Mouse (Mus musculus) midbrain, postnatal 0 days (tissue): ENCODE data around the gene Rab21. TPM values are rescaled to one million over a fixed set of nuclear protein-coding genes. Genes with fewer than 3 reads are reported as not detected.

Experiments
- ATAC-seq: fragments of 200-750 bp; cut with Nextera tagmentation; 2 replicates; pipeline ENCODE4 v1.8.0; 2017; ENCODE audit warnings: moderate number of reproducible peaks, mild to moderate bottlenecking, moderate TSS enrichment, moderate library complexity; ENCODE audit not compliant: low FRiP score
- DNase-seq: peaks from one replicate; pipeline ENCODE4 v3.0.0-alpha.2; 2015; ENCODE audit warnings: low spot score
- H3K27ac ChIP-seq: fragments of 300-500 bp; sonication (generic); 2 replicates; pipeline ENCODE4 v1.5.1; 2014; ENCODE audit warnings: low read depth, mild to moderate bottlenecking, low read length, mixed read lengths
- H3K27me3 ChIP-seq: fragments of 300-500 bp; sonication (generic); 2 replicates; pipeline ENCODE4 v1.6.1; 2014; ENCODE audit warnings: low read length, control low read depth, mixed read lengths; ENCODE audit not compliant: insufficient read depth
- H3K36me3 ChIP-seq: fragments of 300-500 bp; sonication (generic); 2 replicates; pipeline ENCODE4 v1.6.1; 2014; ENCODE audit warnings: low read length, control low read depth, mixed read lengths; ENCODE audit not compliant: insufficient read depth
- H3K4me1 ChIP-seq: fragments of 300-500 bp; sonication (generic); 2 replicates; pipeline ENCODE4 v1.6.1; 2014; ENCODE audit warnings: mild to moderate bottlenecking, control low read depth, antibody characterized with exemption, low read length, mixed read lengths; ENCODE audit not compliant: insufficient read depth
- H3K4me2 ChIP-seq: fragments of 300-500 bp; sonication (generic); 2 replicates; pipeline ENCODE4 v1.6.1; 2014; ENCODE audit warnings: low read depth, mild to moderate bottlenecking, low read length, mixed read lengths; ENCODE audit not compliant: poor library complexity, severe bottlenecking
- H3K4me3 ChIP-seq: fragments of 300-500 bp; sonication (generic); 2 replicates; pipeline ENCODE4 v1.5.1; 2014; ENCODE audit warnings: low read depth, mild to moderate bottlenecking, low read length, moderate library complexity
- H3K9ac ChIP-seq: fragments of 300-500 bp; sonication (generic); replicated peaks from 2 replicates; pipeline ENCODE4 v1.6.1; 2014; ENCODE audit warnings: mild to moderate bottlenecking, low read length, moderate library complexity, mixed read lengths; ENCODE audit not compliant: poor library complexity, severe bottlenecking
- H3K9me3 ChIP-seq: fragments of 300-500 bp; sonication (generic); 2 replicates; pipeline ENCODE4 v1.6.1; 2016; ENCODE audit warnings: low read length, control low read depth
- CTCF ChIP-seq: IDR thresholded peaks from 2 replicates; pipeline ENCODE4 v1.5.1; 2016; ENCODE audit warnings: antibody characterized with exemption, mild to moderate bottlenecking
- WGBS: fragments of 180-500 bp; shearing (Covaris S2); extraction: QIAGEN DNeasy Blood & Tissue Kit; methylation state at CpG from one replicate; pipeline ENCODE4 v1.1.7; 2014; 5-methylcytosine and 5-hydroxymethylcytosine counted together
- polyA plus RNA-seq: library from polyadenylated mRNA; unstranded; fragments of >200 nt; fragmentation: Nextera tagmentation; extraction: Ambion mirVana; gene quantifications from 2 replicates; pipeline ENCODE4 v1.2.1, GENCODE M21; 2015
- total RNA-seq: library from RNA; depleted of rRNA; stranded (reverse); fragments of >200 nt; gene quantifications from 2 replicates; pipeline ENCODE4 v1.2.3, GENCODE M21; 2014; rRNA removed

Gene Rab21
- total and polyA plus RNA-seq, 2 experiments from 2014 or later: 9.8 to 44.0 TPM

DNA sequence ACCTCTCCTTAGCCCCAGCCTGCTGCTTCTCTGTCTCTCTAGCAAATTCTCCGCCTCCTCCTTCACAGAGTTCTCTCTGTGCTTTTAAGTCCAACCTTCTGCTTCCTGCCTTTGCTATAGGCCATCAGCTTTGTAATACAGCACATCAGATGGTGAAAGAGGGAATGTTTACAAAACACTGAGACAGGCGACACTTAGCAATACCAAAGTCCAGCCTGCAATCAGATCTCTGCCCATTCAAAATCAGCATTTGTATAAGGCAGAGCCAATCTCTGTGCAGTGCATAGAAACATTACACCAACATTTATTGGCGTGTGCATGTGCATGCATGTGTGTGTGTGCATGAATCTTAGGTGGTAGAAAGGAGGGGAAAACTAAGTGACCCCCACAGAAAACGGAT lies 77.5 kb downstream of the Rab21 start:
- H3K4me2 ChIP-seq: no peak overlapping the region
- no peak overlapping the region for H3K9ac ChIP-seq
- no peaks in the 10 kb centered on the region for H3K9me3 ChIP-seq
- WGBS: 95% methylated on average over 4 of the region's 4 CpGs
- no peaks in the 10 kb centered on the region for H3K4me1 ChIP-seq
- no peak overlapping the region for H3K4me3 ChIP-seq
- no peaks in the 10 kb centered on the region for H3K27me3 ChIP-seq
- ATAC-seq: no peak
- DNase-seq: no peak
- H3K36me3 ChIP-seq: peaks cover 17% of the 10 kb centered on the region
- no peak for TF ChIP-seq CTCF
- no peak overlapping the region for H3K27ac ChIP-seq

Other genes starting within 250 kb of the Rab21 start
- gene Tph2, start 130.6 kb downstream of the Rab21 start, total RNA-seq: 9.0 and 16.7 TPM in 2 replicates
- gene Tph2, start 130.6 kb downstream of the Rab21 start, polyA plus RNA-seq: 7.5 and 9.1 TPM in 2 replicates
- gene Tbc1d15, start 64.1 kb downstream of the Rab21 start, total RNA-seq: 6.5 and 11.0 TPM in 2 replicates
- 27.2 and 28.3 TPM in 2 replicates for gene Tbc1d15, start 64.1 kb downstream of the Rab21 start, polyA plus RNA-seq
- gene Tmem19, start 46.9 kb upstream of the Rab21 start, total RNA-seq: 22.1 and 29.0 TPM in 2 replicates
- 36.6 and 37.4 TPM in 2 replicates for gene Tmem19, start 46.9 kb upstream of the Rab21 start, polyA plus RNA-seq
- 10.4 and 12.2 TPM in 2 replicates for gene Thap2, start 68.8 kb upstream of the Rab21 start, total RNA-seq
- 9.1 and 9.9 TPM in 2 replicates for gene Thap2, start 68.8 kb upstream of the Rab21 start, polyA plus RNA-seq
- 43.2 and 50.1 TPM in 2 replicates for gene Zfc3h1, start 69.4 kb upstream of the Rab21 start, total RNA-seq
- 8.1 and 10.6 TPM in 2 replicates for gene Zfc3h1, start 69.4 kb upstream of the Rab21 start, polyA plus RNA-seq